Mouse (Mus musculus): ENCODE measurements around the gene Ncoa3. TPM values are rescaled to one million over a fixed set of nuclear protein-coding genes. Genes with fewer than 3 reads are reported as not detected.

Ncoa3 gene
- polyA plus RNA-seq, 1 experiment from 2014 or later: 11.6 TPM

- H3K9ac ChIP-seq (ENCODE audit: low read depth, low read length): no peak overlapping the region
- H3K4me1 ChIP-seq (ENCODE audit: control insufficient read depth, insufficient read depth, low read depth, low read length): peaks cover 22% of the 10 kb centered on the region
- H3K36me3 ChIP-seq (ENCODE audit: control insufficient read depth, insufficient read depth, low read length): no peaks in the 10 kb centered on the region
- no peak overlapping the region for H3K4me3 ChIP-seq (ENCODE audit: low read length)
- no peaks in the 10 kb centered on the region for H3K27me3 ChIP-seq (replicated peaks; ENCODE audit: control insufficient read depth, insufficient read depth, low read length)
- whole genome bisulfite sequencing: 14% methylated on average over 3 of the region's 3 CpGs
- no peak overlapping the region for H3K4me2 ChIP-seq (ENCODE audit: low read length)
- peak; percentile 43; the same call in 1 of the 2 replicates for ATAC-seq
- peak overlapping the region; percentile 84 for H3K27ac ChIP-seq (ENCODE audit: low read depth, low read length)
- H3K9me3 ChIP-seq (ENCODE audit: control insufficient read depth, low read length): no peaks in the 10 kb centered on the region
Observed at GRCm38 (mm10) chr2:166021642-166022041, 29.2 kb downstream of the Ncoa3 start.

DNA sequence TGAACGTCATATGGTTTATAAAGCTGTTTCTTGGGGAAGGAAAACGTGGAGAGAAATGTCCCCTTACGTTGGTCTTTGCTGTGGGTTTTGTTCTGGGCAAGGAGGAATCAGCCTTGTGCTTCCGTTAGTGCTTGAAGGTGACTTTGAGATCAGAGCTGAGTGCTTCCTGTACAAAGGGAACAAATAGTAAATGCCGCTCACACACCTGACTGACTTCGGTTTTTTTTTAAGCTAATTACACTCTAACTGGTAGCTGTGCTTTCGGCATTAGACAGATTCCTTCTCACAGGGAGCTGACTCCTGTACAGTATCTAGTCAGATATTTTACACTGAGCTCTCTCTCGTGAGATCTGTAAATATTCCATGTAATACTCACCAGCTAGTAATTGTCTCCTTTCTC is 29.9 kb downstream of the Ncoa3 start:
- Histone ChIP-seq H3K4me3 (ENCODE audit: low read length) (no peak overlapping the region), H3K9ac (ENCODE audit: low read depth, low read length) (no peak overlapping the region), H3K4me1 (ENCODE audit: control insufficient read depth, insufficient read depth, low read depth, low read length) (peaks cover 22% of the 10 kb centered on the region), H3K27ac (ENCODE audit: low read depth, low read length) (peak overlapping the region; percentile 84), H3K36me3 (ENCODE audit: control insufficient read depth, insufficient read depth, low read length) (no peaks in the 10 kb centered on the region), H3K4me2 (ENCODE audit: low read length) (no peak overlapping the region), H3K9me3 (ENCODE audit: control insufficient read depth, low read length) (no peaks in the 10 kb centered on the region), H3K27me3 (replicated peaks; ENCODE audit: control insufficient read depth, insufficient read depth, low read length) (no peaks in the 10 kb centered on the region)
- peak; percentile 27; the same call in 1 of the 2 replicates for ATAC-seq
- 29% methylated on average over 8 of the region's 8 CpGs for WGBS

DNA sequence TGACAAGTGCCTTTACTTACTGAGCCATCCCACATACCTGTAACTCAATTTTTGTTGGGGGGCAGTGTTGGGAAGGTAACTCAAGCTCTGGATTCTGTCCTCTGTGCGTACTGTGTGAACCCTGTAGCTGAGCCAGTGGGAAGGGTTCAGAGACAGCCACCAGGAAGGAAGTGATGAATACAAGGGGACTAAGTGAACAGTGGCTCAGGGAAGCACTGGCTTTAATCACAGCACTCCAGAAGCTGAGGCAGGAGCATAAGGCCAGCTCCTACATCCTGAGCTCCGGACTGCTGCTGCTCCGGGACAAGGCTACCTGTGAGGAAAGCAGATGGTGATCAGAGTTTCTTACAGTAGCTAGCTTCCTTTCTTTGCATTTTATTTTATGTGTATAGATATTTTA is 31.6 kb downstream of the Ncoa3 start:
- no peaks in the 10 kb centered on the region for H3K9me3 ChIP-seq (ENCODE audit: control insufficient read depth, low read length)

DNA sequence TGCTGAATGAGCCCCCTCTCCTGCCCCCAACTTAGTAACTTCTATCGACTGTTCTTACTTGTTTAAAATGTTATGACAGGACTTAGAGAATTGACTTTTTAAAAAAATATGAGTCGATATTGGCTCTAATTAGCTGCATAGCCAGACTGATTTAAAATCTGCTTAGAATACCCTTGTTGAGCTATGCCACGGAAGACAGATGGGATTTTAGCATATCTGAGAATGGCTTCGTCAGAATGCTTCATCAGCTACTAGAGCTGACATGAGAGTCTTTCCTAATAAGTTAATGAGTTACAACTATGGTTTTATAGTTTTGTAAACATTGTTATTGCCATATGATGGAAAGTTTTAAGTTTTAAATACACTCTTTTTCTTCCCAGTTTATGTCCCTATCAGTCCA is 32.2 kb downstream of the Ncoa3 start:
- WGBS: 67% methylated on average over 4 of the region's 4 CpGs
- H3K9me3 ChIP-seq (ENCODE audit: control insufficient read depth, low read length): no peaks in the 10 kb centered on the region
- H3K4me2 ChIP-seq (ENCODE audit: low read length): no peak overlapping the region
- H3K4me3 ChIP-seq (ENCODE audit: low read length): no peak overlapping the region
- H3K9ac ChIP-seq (ENCODE audit: low read depth, low read length): no peak overlapping the region
- no peaks in the 10 kb centered on the region for H3K36me3 ChIP-seq (ENCODE audit: control insufficient read depth, insufficient read depth, low read length)
- no peak for ATAC-seq
- H3K4me1 ChIP-seq (ENCODE audit: control insufficient read depth, insufficient read depth, low read depth, low read length): peaks cover 26% of the 10 kb centered on the region
- no peak overlapping the region for H3K27ac ChIP-seq (ENCODE audit: low read depth, low read length)
- H3K27me3 ChIP-seq (replicated peaks; ENCODE audit: control insufficient read depth, insufficient read depth, low read length): no peaks in the 10 kb centered on the region

More for the DNA sequence above, 31.6 kb downstream of the Ncoa3 start:
- Histone ChIP-seq H3K27ac (ENCODE audit: low read depth, low read length) (no peak overlapping the region), H3K9ac (ENCODE audit: low read depth, low read length) (no peak overlapping the region), H3K27me3 (replicated peaks; ENCODE audit: control insufficient read depth, insufficient read depth, low read length) (no peaks in the 10 kb centered on the region), H3K36me3 (ENCODE audit: control insufficient read depth, insufficient read depth, low read length) (no peaks in the 10 kb centered on the region), H3K4me3 (ENCODE audit: low read length) (no peak overlapping the region), H3K4me1 (ENCODE audit: control insufficient read depth, insufficient read depth, low read depth, low read length) (peaks cover 22% of the 10 kb centered on the region), H3K4me2 (ENCODE audit: low read length) (no peak overlapping the region)
- ATAC-seq: no peak
- 86% methylated on average over 3 of the region's 3 CpGs for WGBS

GRCm38 (mm10) chr2:166025943-166026342 is 33.5 kb downstream of the Ncoa3 start:
- no peak for ATAC-seq
- no peak overlapping the region for H3K27ac ChIP-seq (ENCODE audit: low read depth, low read length)
- no peaks in the 10 kb centered on the region for H3K36me3 ChIP-seq (ENCODE audit: control insufficient read depth, insufficient read depth, low read length)
- no peak overlapping the region for H3K4me2 ChIP-seq (ENCODE audit: low read length)
- no peaks in the 10 kb centered on the region for H3K9me3 ChIP-seq (ENCODE audit: control insufficient read depth, low read length)
- H3K9ac ChIP-seq (ENCODE audit: low read depth, low read length): no peak overlapping the region
- no peaks in the 10 kb centered on the region for H3K27me3 ChIP-seq (replicated peaks; ENCODE audit: control insufficient read depth, insufficient read depth, low read length)
- WGBS: 85% methylated on average over 5 of the region's 5 CpGs
- peaks cover 33% of the 10 kb centered on the region for H3K4me1 ChIP-seq (ENCODE audit: control insufficient read depth, insufficient read depth, low read depth, low read length)
- no peak overlapping the region for H3K4me3 ChIP-seq (ENCODE audit: low read length)

DNA sequence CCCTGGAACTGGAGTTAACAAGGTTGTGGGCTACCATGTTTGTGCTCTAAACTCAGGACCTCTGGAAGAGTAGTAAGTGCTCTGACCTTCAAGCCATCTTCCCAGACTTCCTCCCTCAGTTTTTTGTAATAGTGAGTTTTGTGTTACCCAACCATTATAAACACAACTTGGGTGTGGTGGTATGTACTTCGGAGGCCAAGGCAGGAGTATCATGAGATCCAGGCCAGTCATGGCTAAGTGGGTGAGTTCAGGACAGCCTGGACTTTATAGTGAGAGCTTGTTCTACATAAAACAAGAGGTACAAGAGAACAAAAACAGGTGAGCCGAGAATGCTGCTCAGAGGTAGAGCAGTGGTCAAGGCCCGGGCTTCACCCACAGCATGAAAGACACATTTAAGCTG is 35.4 kb downstream of the Ncoa3 start:
- peaks cover 22% of the 10 kb centered on the region for H3K4me1 ChIP-seq (ENCODE audit: control insufficient read depth, insufficient read depth, low read depth, low read length)
- no peak overlapping the region for H3K9ac ChIP-seq (ENCODE audit: low read depth, low read length)
- no peak overlapping the region for H3K4me2 ChIP-seq (ENCODE audit: low read length)
- no peaks in the 10 kb centered on the region for H3K27me3 ChIP-seq (replicated peaks; ENCODE audit: control insufficient read depth, insufficient read depth, low read length)
- no peaks in the 10 kb centered on the region for H3K9me3 ChIP-seq (ENCODE audit: control insufficient read depth, low read length)
- H3K36me3 ChIP-seq (ENCODE audit: control insufficient read depth, insufficient read depth, low read length): no peaks in the 10 kb centered on the region
- ATAC-seq: no peak
- H3K4me3 ChIP-seq (ENCODE audit: low read length): no peak overlapping the region
- WGBS: 87% methylated on average over 3 of the region's 3 CpGs
- no peak overlapping the region for H3K27ac ChIP-seq (ENCODE audit: low read depth, low read length)

DNA sequence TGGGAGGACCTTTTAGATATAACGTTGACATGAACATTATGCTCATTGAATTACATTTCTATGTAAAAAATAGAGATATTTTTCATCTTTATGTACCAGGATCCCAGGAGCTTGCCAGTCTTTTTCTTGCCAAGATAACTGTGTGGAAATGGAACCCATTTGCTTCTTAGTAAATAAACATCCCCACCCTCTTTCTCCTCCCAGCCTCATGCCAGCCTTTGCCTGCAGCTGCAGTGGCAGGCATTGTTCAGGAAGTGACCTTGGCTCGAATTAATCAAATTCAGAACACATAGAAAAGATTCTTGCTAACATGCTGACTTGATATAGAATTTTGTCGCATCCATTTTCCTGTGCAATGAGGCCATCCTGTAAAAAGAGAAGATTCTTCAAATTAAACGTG is 36.8 kb downstream of the Ncoa3 start:
- H3K9me3 ChIP-seq (ENCODE audit: control insufficient read depth, low read length): no peaks in the 10 kb centered on the region
- no peak overlapping the region for H3K4me3 ChIP-seq (ENCODE audit: low read length)
- no peak overlapping the region for H3K9ac ChIP-seq (ENCODE audit: low read depth, low read length)
- H3K4me1 ChIP-seq (ENCODE audit: control insufficient read depth, insufficient read depth, low read depth, low read length): peaks cover 21% of the 10 kb centered on the region
- no peak for ATAC-seq
- no peak overlapping the region for H3K4me2 ChIP-seq (ENCODE audit: low read length)
- no peaks in the 10 kb centered on the region for H3K36me3 ChIP-seq (ENCODE audit: control insufficient read depth, insufficient read depth, low read length)
- H3K27ac ChIP-seq (ENCODE audit: low read depth, low read length): no peak overlapping the region
- H3K27me3 ChIP-seq (replicated peaks; ENCODE audit: control insufficient read depth, insufficient read depth, low read length): no peaks in the 10 kb centered on the region
- 39% methylated on average over 4 of the region's 4 CpGs for WGBS

GRCm38 (mm10) chr2:166030256-166030995 is 38.0 kb downstream of the Ncoa3 start:
- WGBS: 10% methylated on average over 13 of the region's 13 CpGs
- Histone ChIP-seq H3K27me3 (replicated peaks; ENCODE audit: control insufficient read depth, insufficient read depth, low read length) (no peaks in the 10 kb centered on the region), H3K4me3 (ENCODE audit: low read length) (no peak overlapping the region), H3K4me1 (ENCODE audit: control insufficient read depth, insufficient read depth, low read depth, low read length) (peaks cover 21% of the 10 kb centered on the region), H3K27ac (ENCODE audit: low read depth, low read length) (peak overlapping the region; percentile 44), H3K9ac (ENCODE audit: low read depth, low read length) (peak overlapping the region; percentile 12; the same call in 1 of the 2 replicates), H3K36me3 (ENCODE audit: control insufficient read depth, insufficient read depth, low read length) (no peaks in the 10 kb centered on the region), H3K4me2 (ENCODE audit: low read length) (peak overlapping the region; percentile 49), H3K9me3 (ENCODE audit: control insufficient read depth, low read length) (no peaks in the 10 kb centered on the region)
- no peak for ATAC-seq

DNA sequence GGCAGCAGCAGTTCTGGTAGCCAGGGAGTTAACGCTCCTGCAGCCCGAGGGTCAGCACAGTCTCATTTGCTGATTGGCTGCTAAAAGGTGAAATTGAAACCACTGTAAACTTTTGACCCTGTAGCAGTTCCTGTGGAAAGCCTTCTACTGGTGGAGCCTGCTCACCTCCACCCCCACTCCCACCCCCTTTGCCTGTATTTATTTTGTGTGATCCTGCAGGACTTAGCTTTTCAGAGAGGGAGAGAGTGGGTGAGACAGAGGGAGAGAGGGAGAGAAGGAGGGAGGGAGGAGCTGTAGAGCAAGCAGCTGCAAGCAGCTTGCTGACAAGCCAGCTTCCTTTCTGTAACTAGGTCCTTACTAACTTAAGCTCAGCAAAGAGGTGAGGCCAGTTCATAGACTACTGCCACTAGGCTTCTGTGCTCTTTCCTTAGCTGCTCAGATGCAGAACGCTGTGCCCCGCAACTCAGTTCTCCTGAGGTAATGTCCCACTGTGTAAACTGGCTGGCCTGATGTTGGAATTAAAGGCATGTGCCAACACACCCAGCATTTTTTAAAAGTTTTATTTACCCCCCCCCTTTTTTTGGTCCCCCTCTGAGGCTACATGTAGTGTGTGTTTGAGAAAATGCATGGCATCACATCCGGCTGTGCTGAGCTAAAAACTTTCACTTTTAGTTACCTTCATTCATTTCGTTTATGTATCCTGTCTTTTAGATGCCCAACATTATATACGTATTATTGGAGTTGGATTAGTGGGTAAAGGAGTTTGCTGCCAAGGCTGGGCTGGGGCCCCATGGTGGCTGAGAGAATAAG is 38.9 kb downstream of the Ncoa3 start:
- peaks cover 21% of the 10 kb centered on the region for H3K4me1 ChIP-seq (ENCODE audit: control insufficient read depth, insufficient read depth, low read depth, low read length)
- H3K4me2 ChIP-seq (ENCODE audit: low read length): peak overlapping the region; percentile 49
- no peaks in the 10 kb centered on the region for H3K9me3 ChIP-seq (ENCODE audit: control insufficient read depth, low read length)
- ATAC-seq: peak; percentile 73
- H3K27me3 ChIP-seq (replicated peaks; ENCODE audit: control insufficient read depth, insufficient read depth, low read length): no peaks in the 10 kb centered on the region
- H3K4me3 ChIP-seq (ENCODE audit: low read length): peak overlapping the region; percentile 12; the same call in 1 of the 2 replicates
- peak overlapping the region; percentile 57 for H3K27ac ChIP-seq (ENCODE audit: low read depth, low read length)
- no peak overlapping the region for H3K9ac ChIP-seq (ENCODE audit: low read depth, low read length)
- H3K36me3 ChIP-seq (ENCODE audit: control insufficient read depth, insufficient read depth, low read length): no peaks in the 10 kb centered on the region
- 38% methylated on average over 7 of the region's 7 CpGs for WGBS
